Mouse (Mus musculus): ENCODE data around the gene Meis2. TPM values are rescaled to one million over a fixed set of nuclear protein-coding genes. Genes with fewer than 3 reads are reported as not detected.

Meis2 gene
- polyA plus RNA-seq, 1 experiment: 1.4 TPM

DNA sequence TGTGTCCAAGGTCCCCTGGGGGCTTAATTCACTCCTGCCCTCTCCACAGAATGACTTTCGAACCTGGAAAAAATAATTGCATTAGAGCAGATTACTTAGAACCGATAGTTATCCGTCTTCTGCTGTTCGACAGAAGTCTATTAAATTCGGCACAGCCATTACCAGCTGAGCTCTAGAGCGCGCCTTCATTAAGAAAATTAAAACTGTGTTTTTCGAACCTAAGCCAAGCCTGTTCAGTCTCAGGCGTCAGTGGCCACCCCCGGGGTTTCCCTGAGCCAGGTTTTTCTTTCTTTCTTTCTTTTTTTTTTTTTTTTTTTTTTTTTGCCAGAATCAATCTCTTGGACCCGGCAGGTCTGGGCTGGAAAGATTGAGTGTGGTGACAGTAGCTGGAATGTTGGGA lies 213.5 kb downstream of the Meis2 start:
- Histone ChIP-seq H3K4me1 (ENCODE audit: control insufficient read depth, insufficient read depth, low read length) (peaks cover 9% of the 10 kb centered on the region), H3K4me3 (ENCODE audit: control insufficient read depth, low read depth, low read length) (no peak overlapping the region), H3K27me3 (ENCODE audit: control insufficient read depth, insufficient read depth, low read length) (peaks cover 2% of the 10 kb centered on the region; the same call in 1 of the 2 replicates), H3K27ac (ENCODE audit: control insufficient read depth, insufficient read depth, low read depth, low read length) (no peak overlapping the region), H3K36me3 (ENCODE audit: control insufficient read depth, insufficient read depth, low read length) (no peaks in the 10 kb centered on the region)
- TF ChIP-seq CTCF (IDR thresholded peaks at IDR 0.05; ENCODE audit: control insufficient read depth, insufficient read depth, insufficient replicate concordance, low read depth, low read length) (no peak), POLR2A (IDR thresholded peaks at IDR 0.05; ENCODE audit: control insufficient read depth, low read depth, low read length) (no peak)

DNA sequence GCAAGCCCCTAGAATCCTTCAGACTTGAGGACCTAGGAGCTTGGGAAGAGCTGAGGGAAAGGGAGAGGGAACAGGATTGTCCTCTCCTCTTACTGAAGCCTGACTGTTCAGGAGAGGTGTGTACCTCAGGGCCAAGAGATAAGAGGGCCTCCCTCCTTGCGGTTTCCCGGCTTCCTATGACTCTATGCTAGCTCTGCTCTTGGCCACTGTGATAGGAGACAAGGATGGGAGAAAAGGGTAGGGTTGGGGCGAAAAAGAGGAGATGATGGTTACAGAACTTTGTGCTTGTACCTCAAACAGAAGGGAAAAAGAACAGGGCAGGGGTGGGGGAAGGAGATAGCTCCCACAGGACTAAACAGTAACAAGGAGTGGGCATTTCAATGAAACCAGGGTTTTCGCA lies 214.7 kb downstream of the Meis2 start:
- no peak overlapping the region for H3K4me3 ChIP-seq (ENCODE audit: control insufficient read depth, low read depth, low read length)
- H3K4me1 ChIP-seq (ENCODE audit: control insufficient read depth, insufficient read depth, low read length): peaks cover 9% of the 10 kb centered on the region
- TF ChIP-seq CTCF (IDR thresholded peaks at IDR 0.05; ENCODE audit: control insufficient read depth, insufficient read depth, insufficient replicate concordance, low read depth, low read length) (no peak), POLR2A (IDR thresholded peaks at IDR 0.05; ENCODE audit: control insufficient read depth, low read depth, low read length) (no peak)
- peaks cover 2% of the 10 kb centered on the region; the same call in 1 of the 2 replicates for H3K27me3 ChIP-seq (ENCODE audit: control insufficient read depth, insufficient read depth, low read length)
- no peak overlapping the region for H3K27ac ChIP-seq (ENCODE audit: control insufficient read depth, insufficient read depth, low read depth, low read length)
- no peaks in the 10 kb centered on the region for H3K36me3 ChIP-seq (ENCODE audit: control insufficient read depth, insufficient read depth, low read length)

GRCm38 (mm10) chr2:115842821-115843220 lies 222.8 kb downstream of the Meis2 start:
- Histone ChIP-seq H3K27ac (ENCODE audit: control insufficient read depth, insufficient read depth, low read depth, low read length) (no peak overlapping the region), H3K36me3 (ENCODE audit: control insufficient read depth, insufficient read depth, low read length) (no peaks in the 10 kb centered on the region), H3K27me3 (ENCODE audit: control insufficient read depth, insufficient read depth, low read length) (no peaks in the 10 kb centered on the region), H3K4me3 (ENCODE audit: control insufficient read depth, low read depth, low read length) (no peak overlapping the region), H3K4me1 (ENCODE audit: control insufficient read depth, insufficient read depth, low read length) (no peaks in the 10 kb centered on the region)
- no peak for TF ChIP-seq POLR2A (IDR thresholded peaks at IDR 0.05; ENCODE audit: control insufficient read depth, low read depth, low read length)
- no peak for TF ChIP-seq CTCF (IDR thresholded peaks at IDR 0.05; ENCODE audit: control insufficient read depth, insufficient read depth, insufficient replicate concordance, low read depth, low read length)

GRCm38 (mm10) chr2:115836034-115836433 lies 229.6 kb downstream of the Meis2 start:
- Histone ChIP-seq H3K27ac (ENCODE audit: control insufficient read depth, insufficient read depth, low read depth, low read length) (no peak overlapping the region), H3K4me1 (ENCODE audit: control insufficient read depth, insufficient read depth, low read length) (no peaks in the 10 kb centered on the region), H3K27me3 (ENCODE audit: control insufficient read depth, insufficient read depth, low read length) (no peaks in the 10 kb centered on the region), H3K36me3 (ENCODE audit: control insufficient read depth, insufficient read depth, low read length) (no peaks in the 10 kb centered on the region), H3K4me3 (ENCODE audit: control insufficient read depth, low read depth, low read length) (no peak overlapping the region)
- no peak for TF ChIP-seq POLR2A (IDR thresholded peaks at IDR 0.05; ENCODE audit: control insufficient read depth, low read depth, low read length)

- peak overlapping the region; percentile 76 for H3K4me3 ChIP-seq (ENCODE audit: control insufficient read depth, low read depth, low read length)
- no peak for TF ChIP-seq POLR2A (IDR thresholded peaks at IDR 0.05; ENCODE audit: control insufficient read depth, low read depth, low read length)
- TF ChIP-seq CTCF (IDR thresholded peaks at IDR 0.05; ENCODE audit: control insufficient read depth, insufficient read depth, insufficient replicate concordance, low read depth, low read length): no peak
- H3K27ac ChIP-seq (ENCODE audit: control insufficient read depth, insufficient read depth, low read depth, low read length): no peak overlapping the region
- no peaks in the 10 kb centered on the region for H3K27me3 ChIP-seq (ENCODE audit: control insufficient read depth, insufficient read depth, low read length)
- H3K4me1 ChIP-seq (ENCODE audit: control insufficient read depth, insufficient read depth, low read length): no peaks in the 10 kb centered on the region
- no peaks in the 10 kb centered on the region for H3K36me3 ChIP-seq (ENCODE audit: control insufficient read depth, insufficient read depth, low read length)
Observed at GRCm38 (mm10) chr2:115822361-115822760, 243.3 kb downstream of the Meis2 start.

GRCm38 (mm10) chr2:115817959-115818358 lies 247.7 kb downstream of the Meis2 start:
- Histone ChIP-seq H3K27ac (ENCODE audit: control insufficient read depth, insufficient read depth, low read depth, low read length) (no peak overlapping the region), H3K36me3 (ENCODE audit: control insufficient read depth, insufficient read depth, low read length) (no peaks in the 10 kb centered on the region), H3K27me3 (ENCODE audit: control insufficient read depth, insufficient read depth, low read length) (no peaks in the 10 kb centered on the region), H3K4me1 (ENCODE audit: control insufficient read depth, insufficient read depth, low read length) (no peaks in the 10 kb centered on the region), H3K4me3 (ENCODE audit: control insufficient read depth, low read depth, low read length) (no peak overlapping the region)
- TF ChIP-seq POLR2A (IDR thresholded peaks at IDR 0.05; ENCODE audit: control insufficient read depth, low read depth, low read length): no peak
- TF ChIP-seq CTCF (IDR thresholded peaks at IDR 0.05; ENCODE audit: control insufficient read depth, insufficient read depth, insufficient replicate concordance, low read depth, low read length): no peak

- no peak overlapping the region for H3K27ac ChIP-seq (ENCODE audit: control insufficient read depth, insufficient read depth, low read depth, low read length)
- no peaks in the 10 kb centered on the region for H3K27me3 ChIP-seq (ENCODE audit: control insufficient read depth, insufficient read depth, low read length)
- TF ChIP-seq CTCF (IDR thresholded peaks at IDR 0.05; ENCODE audit: control insufficient read depth, insufficient read depth, insufficient replicate concordance, low read depth, low read length): no peak
- no peaks in the 10 kb centered on the region for H3K4me1 ChIP-seq (ENCODE audit: control insufficient read depth, insufficient read depth, low read length)
- no peak overlapping the region for H3K4me3 ChIP-seq (ENCODE audit: control insufficient read depth, low read depth, low read length)
- H3K36me3 ChIP-seq (ENCODE audit: control insufficient read depth, insufficient read depth, low read length): no peaks in the 10 kb centered on the region
Observed at GRCm38 (mm10) chr2:115813721-115814120, 251.9 kb downstream of the Meis2 start.

DNA sequence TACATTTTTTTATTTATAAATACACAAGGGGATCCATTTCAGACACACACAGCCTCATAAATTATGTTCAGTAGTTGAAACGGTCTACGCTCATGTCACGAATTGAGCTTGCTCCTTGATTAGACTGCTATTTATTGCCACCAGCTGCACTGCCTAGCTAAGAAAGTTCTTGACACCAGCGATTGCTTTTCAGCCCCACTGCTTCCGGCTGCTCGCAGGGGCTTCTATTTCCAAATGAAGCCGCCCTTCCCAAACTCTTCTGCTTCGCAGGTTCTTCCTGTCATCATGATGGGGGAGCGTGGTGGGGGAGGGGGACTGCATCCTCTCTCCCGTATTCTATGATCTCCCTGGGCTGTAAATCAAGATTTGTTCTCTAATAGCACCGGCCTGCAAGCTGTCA lies 252.3 kb downstream of the Meis2 start:
- Histone ChIP-seq H3K27ac (ENCODE audit: control insufficient read depth, insufficient read depth, low read depth, low read length) (no peak overlapping the region), H3K4me1 (ENCODE audit: control insufficient read depth, insufficient read depth, low read length) (no peaks in the 10 kb centered on the region), H3K4me3 (ENCODE audit: control insufficient read depth, low read depth, low read length) (no peak overlapping the region), H3K36me3 (ENCODE audit: control insufficient read depth, insufficient read depth, low read length) (no peaks in the 10 kb centered on the region), H3K27me3 (ENCODE audit: control insufficient read depth, insufficient read depth, low read length) (no peaks in the 10 kb centered on the region)
- TF ChIP-seq POLR2A (IDR thresholded peaks at IDR 0.05; ENCODE audit: control insufficient read depth, low read depth, low read length) (no peak), CTCF (IDR thresholded peaks at IDR 0.05; ENCODE audit: control insufficient read depth, insufficient read depth, insufficient replicate concordance, low read depth, low read length) (no peak)
